Mouse (Mus musculus) left cerebral cortex, postnatal 25 days (tissue): ENCODE results near the gene Appbp2. TPM values are rescaled to one million over a fixed set of nuclear protein-coding genes. Genes with fewer than 3 reads are reported as not detected.

ENCODE experiments used
- DNase-seq, 2 experiments: peaks; one replicate each; pipeline ENCODE4 v3.0.0; 2022; ENCODE audit warnings: low spot score in 2 of 2, mixed read lengths in 1 of 2
- intact Hi-C: fragments of 180-260 bp; cut with DNase I; formaldehyde crosslinking; loops from one replicate; pipeline ENCODE4 v1.15.1; 2025
- total RNA-seq, 2 experiments: library from RNA; stranded (reverse); gene quantifications; 2 replicates each; pipeline ENCODE4 v1.2.3; 2021

Appbp2 gene
- total RNA-seq, 2 experiments from 2014 or later = 59.6 to 61.1 TPM

DNA sequence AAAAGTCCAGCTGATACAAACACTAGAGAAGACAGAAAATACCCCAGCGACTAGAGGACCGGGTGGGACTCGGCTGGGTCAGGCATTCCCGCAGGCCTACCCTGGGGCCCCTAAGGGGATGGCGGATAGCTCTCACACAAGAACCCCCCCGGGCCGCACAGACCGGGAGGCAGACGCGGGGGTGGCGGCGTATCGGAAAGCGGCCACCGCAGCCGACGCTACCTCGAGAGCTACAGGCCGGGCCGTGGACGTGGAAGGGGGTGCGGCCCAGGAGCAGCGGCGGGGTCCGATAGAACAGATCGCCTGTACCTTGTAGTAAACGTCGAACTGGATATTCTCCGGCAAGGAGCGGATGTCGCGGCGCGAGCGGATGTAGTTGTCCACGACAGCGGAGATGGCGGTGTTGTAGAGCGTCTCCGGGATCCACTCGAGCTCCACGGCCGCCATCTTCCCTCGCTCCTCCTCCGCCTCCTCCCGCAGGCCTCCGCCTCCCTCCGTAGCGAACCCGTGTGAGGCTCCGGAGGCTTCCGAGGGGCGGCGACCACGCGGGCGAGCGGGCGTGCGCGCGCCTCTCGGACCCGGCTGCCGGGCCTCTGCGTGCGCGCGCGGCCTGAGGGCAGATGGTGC, 454 bp downstream of the Appbp2 start:
- DNase-seq = peak; percentile 85 to 89
- intact Hi-C loops = loop anchor here (1.0 kb wide), 2 partner anchors 77 to 94 kb away; partner anchors contain the start of genes Ppm1d and Usp32

DNA sequence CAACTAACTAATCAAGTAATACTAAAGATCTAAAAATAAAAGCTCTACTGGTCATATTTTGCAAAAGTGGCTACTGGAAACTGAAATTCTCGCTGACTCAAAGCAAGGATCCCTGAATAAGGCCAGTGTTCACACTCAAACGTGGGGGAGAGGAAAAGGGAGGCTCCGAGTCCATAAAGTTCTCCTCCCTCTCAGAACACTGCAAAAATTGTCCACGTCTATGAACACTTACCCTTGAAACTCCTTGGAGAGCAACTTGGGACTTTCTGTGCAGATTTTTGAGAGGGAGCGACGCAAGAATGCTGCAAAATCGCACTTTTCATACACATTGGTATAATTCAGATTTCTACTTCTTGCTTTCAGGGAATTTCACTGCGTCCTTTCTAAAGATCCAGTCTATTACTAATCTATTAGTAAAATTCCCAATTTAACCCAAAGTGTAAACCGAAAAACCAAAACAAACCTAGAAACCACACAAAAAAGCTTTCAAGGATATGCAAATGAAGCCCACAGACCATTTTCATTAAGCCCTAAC, 1.2 kb downstream of the Appbp2 start:
- peak in 1 of 2 experiments; percentile 32 for DNase-seq
- intact Hi-C loops = loop anchor here (1.0 kb wide), 2 partner anchors 78 to 93 kb away; partner anchors contain the start of genes Ppm1d and Usp32

DNA sequence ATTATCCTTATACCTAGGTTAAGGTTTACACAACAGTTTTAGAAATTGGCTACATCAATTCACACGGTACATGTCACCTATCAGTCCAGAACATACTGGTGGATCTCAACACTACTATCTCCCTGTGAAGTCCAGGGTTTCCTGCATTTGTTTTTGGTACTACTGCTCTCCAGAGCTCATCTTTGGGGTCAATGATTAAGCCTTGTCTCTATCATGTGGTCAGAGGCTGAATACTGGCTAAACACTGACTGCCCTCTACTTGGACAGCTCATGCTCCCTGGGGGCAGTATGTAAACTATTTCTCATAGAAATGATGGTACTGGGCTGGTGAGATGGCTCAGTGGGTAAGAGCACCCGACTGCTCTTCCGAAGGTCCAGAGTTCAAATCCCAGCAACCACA, 11.7 kb downstream of the Appbp2 start:
- DNase-seq = no peak
- intact Hi-C loops = no loop called here

DNA sequence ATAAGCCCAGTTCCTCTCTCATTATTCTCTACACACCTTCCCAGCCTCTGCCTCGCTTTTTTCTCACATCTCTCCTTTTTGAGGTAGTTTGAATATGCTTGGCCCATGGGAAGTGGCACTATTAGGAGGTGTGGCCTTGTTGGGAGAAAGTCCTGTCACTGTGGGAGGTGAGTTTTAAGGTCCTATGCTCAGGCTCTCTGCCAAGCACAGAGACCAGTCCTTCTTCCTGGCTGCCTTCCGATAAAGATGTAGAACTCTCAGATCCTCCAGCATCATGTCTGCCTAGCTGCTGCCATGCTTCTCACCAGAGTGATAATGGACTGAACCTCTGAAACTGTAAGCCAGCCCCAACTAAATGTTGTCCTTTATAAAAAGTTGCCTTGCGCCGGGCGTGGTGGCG, 12.4 kb downstream of the Appbp2 start:
- intact Hi-C loops = no loop called here
- no peak for DNase-seq

DNA sequence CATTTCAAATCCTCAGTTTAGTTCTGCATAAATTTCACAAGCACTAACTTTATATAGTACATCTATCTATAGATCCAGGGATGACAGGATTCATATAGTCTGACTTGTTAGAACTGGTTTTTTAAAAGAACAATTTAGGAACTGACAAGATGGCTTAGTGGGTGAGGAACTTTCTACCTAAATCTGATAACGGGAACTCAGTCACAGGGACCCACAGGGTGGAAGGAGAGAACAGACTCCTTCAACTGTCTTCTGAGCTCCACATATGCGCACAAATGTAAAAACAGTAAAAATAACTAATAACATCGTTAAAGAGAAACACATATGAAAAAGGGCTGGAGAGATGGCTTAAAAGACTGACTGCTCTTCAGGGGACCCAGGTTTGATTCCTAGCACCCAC, 15.9 kb downstream of the Appbp2 start:
- intact Hi-C loops = no loop called here
- DNase-seq = peak in 1 of 2 experiments; percentile 32

DNA sequence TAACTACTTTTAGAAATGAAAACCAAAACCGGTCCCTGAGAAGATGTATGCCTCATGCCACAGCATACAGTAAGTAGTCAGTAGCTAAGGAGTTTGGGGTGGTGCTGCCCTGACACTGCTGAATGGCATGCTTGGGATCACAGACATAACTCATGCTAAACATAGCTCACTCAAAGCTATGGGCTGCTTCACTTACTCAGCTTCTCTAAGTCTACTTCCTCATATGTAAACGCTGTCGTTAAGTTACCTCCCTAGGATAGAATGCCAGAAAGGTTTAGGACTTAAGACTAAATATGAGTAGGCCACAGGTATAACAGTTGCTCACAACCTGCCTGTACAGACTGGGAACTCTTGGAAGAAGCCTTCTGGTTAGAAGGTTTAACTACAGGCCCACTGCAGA, 20.3 kb downstream of the Appbp2 start:
- no peak for DNase-seq
- intact Hi-C loops = no loop called here

DNA sequence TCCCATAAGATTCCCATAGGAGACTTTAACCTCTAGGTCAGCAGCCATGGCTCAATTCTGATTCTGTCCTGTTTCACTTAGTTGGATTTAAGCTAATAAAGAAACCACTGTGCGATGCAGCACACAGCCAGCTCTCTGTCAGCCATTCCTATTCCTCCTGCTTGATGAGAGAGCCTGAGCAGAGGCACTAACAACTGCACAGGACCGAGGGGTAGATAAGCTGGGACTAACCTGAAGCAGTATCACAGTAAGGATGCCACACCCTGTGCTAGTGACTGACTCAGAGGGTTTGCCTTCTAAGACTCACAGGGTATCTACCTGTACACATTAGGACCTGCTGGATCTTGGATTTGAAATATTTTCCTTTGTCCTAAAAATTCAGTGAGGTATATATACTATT, 21.7 kb downstream of the Appbp2 start:
- intact Hi-C loops = no loop called here
- DNase-seq = no peak

DNA sequence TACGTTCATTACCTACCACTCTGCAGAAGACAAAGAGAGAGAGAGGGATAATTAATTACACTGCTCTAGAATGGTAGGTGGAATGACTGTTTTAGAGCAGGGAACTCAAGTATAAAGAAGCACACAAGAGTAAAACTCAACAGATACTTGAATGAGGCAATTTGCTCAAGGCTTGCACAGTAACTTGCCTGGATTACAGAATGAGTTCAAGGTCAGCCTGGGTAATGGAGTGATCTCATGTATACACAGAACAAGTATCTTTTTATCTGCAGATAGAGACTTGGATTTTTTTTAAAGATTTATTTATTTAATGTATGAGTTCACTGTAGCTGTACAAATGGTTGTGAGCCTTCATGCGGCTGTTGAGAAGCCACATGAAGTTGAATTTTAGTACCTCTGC, 23.8 kb downstream of the Appbp2 start:
- no peak for DNase-seq
- intact Hi-C loops = no loop called here

DNA sequence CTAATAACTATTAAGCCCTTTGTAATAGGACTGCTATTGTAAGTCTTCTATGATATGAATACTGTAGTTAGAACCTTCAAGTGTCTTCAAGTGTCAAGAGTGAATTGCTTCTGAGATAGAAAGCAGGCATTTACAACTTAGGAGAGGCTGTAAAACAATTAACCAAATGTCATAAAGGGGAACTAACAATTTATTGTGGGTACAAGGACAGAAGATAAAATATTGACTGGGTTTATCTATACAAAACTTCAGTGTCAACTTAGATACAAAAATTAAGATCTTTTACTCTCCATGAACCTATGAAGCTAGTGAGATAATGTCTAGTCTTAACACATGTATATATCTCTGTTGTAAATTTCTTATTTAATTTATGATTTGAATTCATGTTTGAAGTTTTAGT, 28.7 kb downstream of the Appbp2 start:
- intact Hi-C loops = no loop called here
- DNase-seq = no peak

DNA sequence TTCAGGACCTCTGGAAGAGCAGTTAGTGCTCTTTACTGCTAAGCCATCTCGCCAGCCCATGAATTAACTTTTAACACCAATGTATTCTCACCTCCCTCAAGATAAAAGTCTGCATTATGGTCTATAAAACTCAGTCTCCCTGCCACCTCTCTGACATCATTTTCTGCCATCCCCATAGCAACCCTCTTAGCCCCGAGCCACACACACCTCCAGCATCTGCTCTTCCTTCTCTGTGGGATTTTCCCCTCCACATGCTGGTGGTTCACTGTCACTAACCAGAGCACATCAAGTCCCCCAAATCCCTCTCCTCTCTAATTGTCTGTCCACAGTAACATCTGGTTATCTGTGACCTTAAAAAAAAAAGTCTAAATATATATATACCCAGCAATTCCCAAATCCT, 36.0 kb downstream of the Appbp2 start:
- intact Hi-C loops = no loop called here
- no peak for DNase-seq

DNA sequence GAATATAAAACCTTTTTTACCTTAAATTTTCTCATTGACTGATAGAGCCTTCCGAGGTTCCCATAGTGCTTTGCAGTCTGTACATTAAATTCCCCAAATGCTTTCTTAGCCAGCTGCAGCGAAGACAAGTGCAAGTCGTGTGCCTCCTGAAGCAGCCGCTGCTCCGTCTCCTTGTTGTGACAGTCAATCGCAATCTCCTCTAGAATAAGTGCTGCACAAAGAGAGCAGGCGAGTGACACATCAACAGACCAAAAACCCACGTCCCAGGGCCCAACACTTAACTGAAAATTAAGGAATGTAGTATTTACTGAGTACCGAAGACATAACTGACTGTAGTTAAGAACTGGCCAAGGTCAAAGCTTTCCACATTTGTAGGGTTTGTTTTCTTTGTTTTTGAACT, 38.9 kb downstream of the Appbp2 start:
- DNase-seq = no peak
- intact Hi-C loops = no loop called here

DNA sequence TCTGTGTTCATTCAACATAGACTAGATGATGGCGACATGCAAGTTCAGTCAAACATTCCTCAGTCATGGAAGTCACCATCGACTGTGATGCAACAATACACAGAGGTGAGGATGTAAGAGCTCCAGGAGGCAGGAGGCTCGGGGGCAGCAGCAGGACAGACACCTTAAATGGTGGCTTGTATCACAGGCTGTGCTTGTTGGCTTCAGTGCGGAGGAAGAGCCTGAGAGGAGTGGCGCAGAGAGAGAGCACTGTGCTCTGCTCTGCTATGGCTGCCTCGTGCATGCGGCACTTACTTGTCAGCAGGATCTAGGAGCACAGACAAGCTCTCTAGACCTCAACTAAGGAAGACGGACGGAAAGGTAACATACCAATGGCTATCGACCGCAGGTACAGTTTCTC, 40.7 kb downstream of the Appbp2 start:
- intact Hi-C loops = no loop called here

DNA sequence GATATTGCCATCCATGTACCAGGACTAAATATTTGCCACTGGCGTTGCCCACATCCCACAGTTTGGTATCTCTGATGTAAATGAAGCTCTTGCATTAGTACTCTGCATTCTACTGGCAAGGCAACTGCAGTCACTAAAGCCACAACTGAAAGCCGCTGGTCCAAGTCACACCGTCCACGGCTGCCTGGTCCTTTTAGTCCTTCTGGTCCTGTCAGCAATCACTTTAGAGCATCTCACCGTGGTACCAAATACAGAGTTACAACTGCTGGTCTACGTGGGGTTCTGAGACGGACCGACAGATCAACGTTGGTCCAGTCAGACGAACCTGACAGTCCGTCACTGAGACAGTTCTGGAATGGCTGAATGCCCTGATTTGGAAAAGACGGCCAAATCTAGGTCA, 44.2 kb downstream of the Appbp2 start:
- DNase-seq = no peak
- intact Hi-C loops = no loop called here

More for the DNA sequence above, 40.7 kb downstream of the Appbp2 start:
- no peak for DNase-seq

DNA sequence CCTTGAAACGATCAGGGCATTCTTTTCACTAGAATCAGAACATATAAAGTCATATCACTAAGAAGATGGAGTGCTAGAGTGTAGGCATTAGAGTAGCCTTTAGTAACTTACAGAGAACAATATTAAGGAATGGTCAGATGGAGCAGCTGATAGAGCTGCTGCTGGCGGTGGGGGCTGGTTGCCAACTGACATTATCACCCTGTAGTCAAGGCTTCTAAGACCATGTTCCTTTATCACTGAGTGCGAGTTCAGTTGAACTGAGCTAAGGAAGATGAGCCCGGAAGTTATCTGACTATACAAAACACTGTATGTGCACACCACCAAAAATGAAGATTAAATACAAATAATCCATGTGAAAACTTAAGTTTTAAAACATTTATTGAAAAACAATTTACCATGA, 45.8 kb downstream of the Appbp2 start:
- intact Hi-C loops = no loop called here
- DNase-seq = no peak

DNA sequence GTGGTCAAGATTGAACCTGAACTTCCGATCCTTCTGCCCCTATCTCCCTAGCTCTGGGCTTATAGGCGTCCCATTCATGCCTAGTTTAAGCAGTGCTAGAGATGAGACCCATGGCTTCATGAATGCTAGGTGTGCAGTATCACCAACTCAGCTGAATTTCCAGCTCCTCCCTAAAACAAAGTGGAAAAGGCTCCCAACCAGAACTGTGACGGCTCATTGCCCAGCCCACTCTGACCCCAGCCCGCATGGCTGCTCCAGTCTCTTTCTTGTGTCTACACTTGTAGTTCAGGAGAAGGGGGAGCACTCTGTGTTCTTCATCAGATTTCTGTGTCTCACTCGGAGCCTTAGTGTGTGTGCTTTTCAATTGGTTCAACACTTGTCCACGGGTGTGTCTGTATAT, 50.1 kb downstream of the Appbp2 start:
- no peak for DNase-seq
- intact Hi-C loops = no loop called here

DNA sequence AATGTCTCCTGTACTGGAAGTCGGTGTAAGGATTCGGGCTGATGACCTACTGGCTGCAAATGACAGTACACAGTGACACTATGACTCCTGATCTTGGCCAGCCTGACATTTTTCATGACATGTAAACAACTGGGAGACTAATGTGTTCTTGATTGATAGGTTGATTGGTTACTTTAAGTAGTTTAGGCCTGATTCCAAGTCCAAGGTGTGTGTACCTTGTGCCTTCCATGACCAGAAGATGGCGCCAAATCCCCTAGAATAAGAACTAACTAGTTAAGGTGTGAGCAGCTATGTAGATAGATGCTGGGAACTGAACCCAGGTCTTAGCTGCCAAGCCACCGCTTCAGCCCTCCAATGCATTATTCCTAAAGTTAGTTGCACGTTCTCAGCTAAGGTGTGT, 50.8 kb downstream of the Appbp2 start:
- intact Hi-C loops = no loop called here
- peak in 1 of 2 experiments; percentile 14 for DNase-seq

DNA sequence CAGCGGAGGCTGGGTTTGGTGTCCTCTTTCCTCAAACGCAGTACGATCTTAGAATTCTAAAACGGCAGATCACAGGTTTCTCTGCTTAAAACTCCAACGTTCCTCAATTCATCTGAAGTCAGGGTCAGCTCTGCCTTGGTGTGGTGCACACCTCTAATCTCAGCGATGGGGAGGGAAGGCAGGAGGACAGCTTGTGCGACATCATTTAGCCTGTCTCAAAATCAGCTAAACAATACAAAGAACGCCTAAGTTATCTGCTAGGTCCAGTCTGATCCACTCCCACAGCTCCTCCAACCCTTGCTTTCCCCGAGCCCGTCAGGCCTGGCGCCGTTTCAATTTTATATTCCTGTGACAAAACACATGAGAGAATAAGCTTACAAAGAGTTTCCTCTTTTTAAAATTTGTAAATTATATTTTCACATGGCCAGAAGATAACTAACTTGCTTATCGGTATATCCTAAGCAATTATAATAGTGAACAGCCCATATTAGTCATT, 51.6 kb downstream of the Appbp2 start:
- DNase-seq = peak in 1 of 2 experiments; percentile 13
- intact Hi-C loops = no loop called here

DNA sequence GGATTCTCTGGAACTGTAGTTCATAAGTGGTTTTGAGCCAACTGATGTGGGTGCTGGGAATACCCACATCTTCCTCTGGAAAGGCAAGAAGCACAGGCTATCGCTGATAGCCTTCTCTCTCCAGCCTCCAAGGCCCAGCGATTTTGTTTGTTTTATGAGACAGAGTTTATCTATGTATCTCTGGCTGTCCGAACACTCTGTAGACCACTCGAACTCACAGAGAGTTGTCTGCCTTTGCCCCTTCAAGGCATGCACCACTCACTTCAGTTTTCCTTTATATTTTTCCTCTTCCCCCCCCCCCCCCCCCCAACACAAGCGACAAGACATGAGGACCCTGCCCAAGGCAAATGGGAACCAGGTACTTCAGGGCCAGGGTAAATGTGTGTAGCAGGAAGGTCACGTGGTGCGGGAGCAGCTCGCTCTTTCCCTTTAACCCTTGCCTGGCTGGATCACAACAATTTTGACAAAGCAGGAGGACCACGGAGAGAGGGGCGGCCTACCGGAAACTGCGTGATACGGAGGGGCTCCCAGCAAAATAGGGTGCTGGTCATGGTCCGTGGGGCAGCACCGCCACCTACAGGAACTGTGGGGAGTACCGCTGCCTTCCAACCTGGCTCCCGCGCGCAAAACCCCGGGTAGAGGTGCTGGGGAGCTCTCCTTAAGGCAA, 52.2 kb downstream of the Appbp2 start:
- intact Hi-C loops = no loop called here
- peak; percentile 62 to 66 for DNase-seq

DNA sequence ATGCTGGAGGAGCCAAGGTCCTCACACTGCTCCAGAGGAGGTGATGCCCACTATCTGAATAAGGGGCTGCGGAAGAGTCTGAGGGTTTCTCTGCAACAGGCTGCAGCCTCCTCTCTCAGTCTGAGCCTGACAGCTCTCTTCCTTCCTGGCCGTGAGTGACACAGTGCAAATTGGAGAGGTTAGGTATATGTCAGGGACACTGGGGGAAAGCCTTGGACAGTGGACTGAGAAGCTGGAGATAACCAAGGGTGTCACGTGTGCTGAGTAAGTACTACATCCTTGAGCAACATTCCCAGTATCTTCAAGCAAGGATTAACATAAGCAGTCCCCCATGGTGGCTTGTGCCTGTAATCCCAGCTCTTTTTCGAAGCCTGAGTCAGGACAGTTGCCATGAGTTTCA, 56.5 kb downstream of the Appbp2 start:
- no peak for DNase-seq
- intact Hi-C loops = no loop called here

DNA sequence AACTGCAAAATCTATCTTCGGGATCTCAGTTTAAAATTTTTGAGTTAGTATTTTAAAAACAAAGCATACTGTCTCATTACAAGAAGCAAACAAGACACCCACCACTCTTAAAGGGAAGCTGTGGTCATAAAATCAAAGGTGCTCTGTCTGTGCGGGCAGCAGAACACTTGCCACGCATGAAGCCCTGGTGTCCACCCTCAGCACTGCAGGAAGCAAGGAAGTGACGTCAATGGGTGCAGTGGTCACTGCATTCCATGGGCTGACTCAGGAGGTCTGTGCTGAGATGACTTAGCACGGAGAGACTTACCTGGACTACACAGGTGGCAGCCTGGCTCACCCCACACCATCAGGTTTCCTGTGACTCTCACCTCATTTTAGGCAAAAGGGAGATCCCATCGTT, 57.2 kb downstream of the Appbp2 start:
- intact Hi-C loops = no loop called here
- no peak for DNase-seq

DNA sequence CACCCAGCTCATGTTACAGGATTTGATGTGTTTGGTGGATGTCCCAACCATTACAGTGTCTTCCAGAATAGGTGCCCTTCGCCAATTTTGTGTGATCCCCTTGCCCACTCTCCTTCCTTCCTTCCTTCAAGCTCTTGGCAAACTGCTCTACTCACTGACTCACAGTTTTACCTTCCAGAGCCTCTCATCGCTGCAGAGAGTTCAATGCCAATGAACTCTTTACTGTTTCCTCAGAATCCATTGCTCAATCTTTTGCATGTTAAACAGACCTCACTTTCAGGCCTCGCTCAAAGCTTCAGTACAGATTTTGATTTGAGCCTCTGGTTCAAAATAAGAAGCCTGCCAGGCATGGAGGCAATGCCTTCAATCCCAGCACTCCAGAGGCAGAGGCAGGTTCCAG, 59.0 kb downstream of the Appbp2 start:
- intact Hi-C loops = no loop called here

More for the DNA sequence above, 59.0 kb downstream of the Appbp2 start:
- DNase-seq = no peak
